In the genomic region with DNA sequence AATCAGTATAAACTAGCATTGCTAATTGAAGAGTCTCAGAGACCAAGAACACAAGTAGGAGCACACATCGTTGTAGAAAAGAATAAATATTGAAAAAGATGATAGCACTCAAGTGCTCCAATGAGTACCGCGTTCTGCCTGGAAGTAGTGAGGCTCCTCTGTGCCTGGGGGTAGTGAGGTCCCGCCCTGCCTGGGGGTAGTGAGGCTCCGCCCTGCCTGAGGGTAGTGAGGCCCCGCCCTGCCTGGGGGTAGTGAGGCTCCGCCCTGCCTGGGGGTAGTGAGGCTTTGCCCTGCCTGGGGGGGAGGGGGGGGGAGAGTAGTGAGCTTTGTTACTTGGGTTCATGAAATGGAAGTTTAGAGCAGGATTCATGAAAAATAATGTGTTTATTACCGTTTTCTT, we compare ENCODE assay signal across 9 mouse cellular contexts. TPM values are rescaled to one million over a fixed set of nuclear protein-coding genes. Genes with fewer than 3 reads are reported as not detected.
DNase-seq lines count a peak whose midpoint lies in the region; ATAC-seq and TF ChIP-seq lines count a peak whose summit lies in the region.
"Had no signal": no experiment of that assay in that cellular context is flagged by ENCODE, and none has a peak within 500 bp of the region (broad histone marks: within the 10 kb centered on the region; RNA-seq: fewer than 3 reads in every experiment).

No protein-coding gene starts in this region.

- DNase-seq in monocyte, adult 2 months (ENCODE audit: low read depth in 1 of 2, low spot score in 2 of 2), result peak; percentile 24 to 48
- DNase-seq in c-Kit-positive CD71-positive TER-119-negative erythroid progenitor cells, embryonic 14.5 days (ENCODE audit: low read depth), result peak; percentile 55
- peak; percentile 23 for DNase-seq in lung, adult 2 months
- peak; percentile 77 to 90 for DNase-seq in thymus, postnatal 36 days
- no peak for DNase-seq in frontal cortex, adult 2 months (ENCODE audit: extremely low spot score in 1 of 2, low spot score in 1 of 2)
- DNase-seq in ovary, adult 18-20 months (ENCODE audit: low spot score), result no peak
- no peak for DNase-seq in kidney, adult 2 months

- H3K4me1 ChIP-seq in lung, adult 2 months (ENCODE audit: control insufficient read depth, insufficient read depth, low read length), result no peaks in the 10 kb centered on the region
- H3K4me1 ChIP-seq in kidney, adult 2 months (ENCODE audit: control insufficient read depth, insufficient read depth, low read length), result no peaks in the 10 kb centered on the region

- no peak overlapping the region for H3K4me3 ChIP-seq in lung, adult 2 months (replicated peaks; ENCODE audit: extremely low read depth, low read depth, low read length)
- H3K4me3 ChIP-seq in kidney, adult 2 months (ENCODE audit: insufficient read depth, low read depth, low read length), result no peak overlapping the region

- ATAC-seq in monocyte, adult 5-6 weeks (replicated peaks; ENCODE audit: insufficient number of reproducible peaks, low FRiP score, low TSS enrichment, poor library complexity, severe bottlenecking), result no peak
- ATAC-seq: hindbrain, embryonic 16.5 days had no signal

- TF ChIP-seq POLR2A in lung, adult 2 months (IDR thresholded peaks at IDR 0.05; ENCODE audit: borderline replicate concordance, extremely low read depth, low read depth, low read length), result no peak
- TF ChIP-seq POLR2A in kidney, adult 2 months (IDR thresholded peaks at IDR 0.05; ENCODE audit: low read depth, low read length), result no peak

- no peaks in the 10 kb centered on the region; the same call in 1 of the 2 replicates for H3K36me3 ChIP-seq in kidney, adult 2 months (ENCODE audit: control insufficient read depth, insufficient read depth, low read length)

- 79% methylated on average over 8 of the region's 8 CpGs for WGBS in lung, adult 2 months
- 89% methylated on average over 8 of the region's 8 CpGs for WGBS in kidney, adult 2 months

- H3K27me3 ChIP-seq in kidney, adult 2 months (replicated peaks; ENCODE audit: control insufficient read depth, insufficient read depth, low read length), result no peaks in the 10 kb centered on the region

- TF ChIP-seq CTCF in lung, adult 2 months (IDR thresholded peaks at IDR 0.05; ENCODE audit: insufficient read depth, low read length), result no peak
- TF ChIP-seq CTCF in kidney, adult 2 months (conservative IDR thresholded peaks at IDR 0.05; ENCODE audit: insufficient read depth, insufficient read length, low read depth, low read length), result no peak

- H3K27ac ChIP-seq in kidney, adult 2 months (ENCODE audit: insufficient read depth, low read depth, low read length), result no peak overlapping the region

RNA-seq across cellular contexts. Expression of gene Usp25, which starts 46.7 kb away (rescaled TPM):
- total RNA-seq in monocyte, adult 5-6 weeks (2017), result 133 to 147 TPM (median 143 TPM) in 3 replicates
- 16.9 and 22.2 TPM in 2 replicates for polyA plus RNA-seq in lung, adult 2 months (2012; rRNA removed)
- polyA plus RNA-seq in frontal cortex, adult 2 months (2012; rRNA removed), result 12.7 and 15.6 TPM in 2 replicates
- 15.1 and 15.2 TPM in 2 replicates for polyA plus RNA-seq in kidney, adult 2 months (2012; rRNA removed)

Comparison
In these comparisons a context has a peak if more than half of its experiments do, and no peak if none do; other contexts are left out.
1. DNase-seq: peak in monocyte, adult 2 months (2 of 2), c-Kit-positive CD71-positive TER-119-negative erythroid progenitor cells, embryonic 14.5 days (single experiment), lung, adult 2 months (single experiment) and thymus, postnatal 36 days (2 of 2); none in frontal cortex, adult 2 months (0 of 2), ovary, adult 18-20 months (single experiment) and kidney, adult 2 months (single experiment).